Mouse (Mus musculus) heart, postnatal 0 days (tissue): Measurements from ENCODE around the gene Vnn1.

Experiments
- CTCF ChIP-seq: IDR thresholded peaks from 2 replicates; pipeline ENCODE4 v1.5.1; 2016; ENCODE audit warnings: antibody characterized with exemption, control low read depth, low read depth
- EP300 ChIP-seq: IDR thresholded peaks from 2 replicates; pipeline ENCODE4 v1.6.1; 2016; ENCODE audit warnings: antibody characterized with exemption, low read depth

GRCm38 (mm10) chr10:23937613-23938012 is 43.1 kb downstream of the Vnn1 start:
- TF ChIP-seq CTCF (no peak), EP300 (no peak)
